Mouse (Mus musculus): ENCODE measurements around the gene Adcy6.

GRCm38 (mm10) chr15:98582410-98582809 lies 27.5 kb downstream of the Adcy6 start:
- TF ChIP-seq POLR2A (IDR thresholded peaks at IDR 0.05; ENCODE audit: low read depth, low read length) (no peak), CTCF (IDR thresholded peaks at IDR 0.05; ENCODE audit: borderline replicate concordance, insufficient read depth, low read length) (no peak)
